Mouse (Mus musculus): ENCODE results near the gene Far1.

DNA sequence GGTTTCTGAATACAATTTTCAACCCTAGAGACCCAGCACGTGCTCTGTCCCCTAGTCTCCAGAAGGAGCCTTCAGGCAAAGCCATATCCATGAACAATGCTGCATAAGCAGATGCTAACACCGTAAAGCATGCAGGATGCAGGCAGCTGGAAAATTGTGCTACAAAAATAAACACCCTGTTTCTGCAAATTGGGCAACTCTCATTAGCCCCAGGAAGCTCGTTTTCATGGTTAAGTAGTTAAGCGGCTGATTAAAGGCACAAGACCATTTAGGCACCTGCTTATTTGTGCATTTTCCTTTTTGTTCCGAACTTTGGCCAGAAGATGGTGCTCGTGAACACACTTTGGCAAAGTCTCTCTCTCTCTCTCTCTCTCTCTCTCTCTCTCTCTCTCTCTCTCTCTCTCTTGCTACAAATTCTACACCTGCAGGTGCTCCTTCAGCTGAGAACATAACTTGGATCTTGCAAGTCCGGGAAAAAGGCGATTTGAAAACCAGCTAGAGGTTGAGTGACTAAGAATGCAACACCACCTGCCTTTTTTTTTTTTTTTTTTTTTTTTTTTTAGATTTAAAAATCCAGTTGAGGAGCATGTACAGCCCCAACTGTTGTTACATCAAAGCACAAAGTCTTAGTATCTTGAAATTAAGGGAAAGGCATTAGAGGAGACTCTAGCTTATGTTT is 95.5 kb downstream of the Far1 start:
- no peak for TF ChIP-seq CTCF (IDR thresholded peaks at IDR 0.05; ENCODE audit: low read depth, low read length)
- no peak for TF ChIP-seq POLR2A (IDR thresholded peaks at IDR 0.05; ENCODE audit: borderline replicate concordance, low read depth, low read length)

Data from bone marrow macrophage, adult 2 months (primary cell).